Mouse (Mus musculus): Measurements from ENCODE around the gene Gm49396. TPM values are rescaled to one million over a fixed set of nuclear protein-coding genes. Genes with fewer than 3 reads are reported as not detected.

The Gm49396 gene
- polyA plus RNA-seq, 1 experiment, result 1.0 TPM

- no peak for TF ChIP-seq TCF3 (IDR thresholded peaks at IDR 0.05; ENCODE audit: insufficient read length, low read depth)
- no peak for TF ChIP-seq SRF (IDR thresholded peaks at IDR 0.05; ENCODE audit: control insufficient read depth, insufficient read length, low read depth)
- no peak for TF ChIP-seq TCF12 (IDR thresholded peaks at IDR 0.05; ENCODE audit: insufficient read depth, poor library complexity, severe bottlenecking)
- TF ChIP-seq E2F4 (IDR thresholded peaks at IDR 0.05; ENCODE audit: insufficient read depth), result no peak
Observed at GRCm38 (mm10) chr7:30572389-30572788, 9.2 kb downstream of the Gm49396 start.

GRCm38 (mm10) chr7:30572969-30573368, 9.8 kb downstream of the Gm49396 start:
- Histone ChIP-seq H3K27me3 (ENCODE audit: control insufficient read depth, insufficient read depth, insufficient read length) (no peaks in the 10 kb centered on the region), H3K4me3 (no peak overlapping the region), H3ac (ENCODE audit: control insufficient read depth, insufficient read length) (no peak overlapping the region), H3K4me2 (ENCODE audit: low read depth) (no peak overlapping the region), H3K79me2 (ENCODE audit: control insufficient read depth, insufficient read depth) (no peaks in the 10 kb centered on the region), H3K36me3 (ENCODE audit: control insufficient read depth, insufficient read depth) (peaks cover 32% of the 10 kb centered on the region)
- TF ChIP-seq TCF12 (IDR thresholded peaks at IDR 0.05; ENCODE audit: insufficient read depth, poor library complexity, severe bottlenecking) (peak; percentile 30), TCF3 (IDR thresholded peaks at IDR 0.05; ENCODE audit: insufficient read length, low read depth) (peak; percentile 36), CEBPB (IDR thresholded peaks at IDR 0.05; ENCODE audit: insufficient read depth, poor library complexity, severe bottlenecking) (no peak), USF1 (IDR thresholded peaks at IDR 0.05; ENCODE audit: low read depth) (no peak), MYOG (IDR thresholded peaks at IDR 0.05; ENCODE audit: control insufficient read depth in 1 of 3, insufficient read depth in 1 of 3, insufficient read length in 2 of 3, low read depth in 2 of 3) (peak; percentile 14 to 93 (median 61)), MYOD1 (IDR thresholded peaks at IDR 0.05; ENCODE audit: control insufficient read depth in 1 of 3, insufficient read length in 2 of 3, low read depth in 2 of 3) (peak; percentile 68 to 93 (median 87)), POLR2A (IDR thresholded peaks at IDR 0.05; ENCODE audit: insufficient read length, low read depth) (no peak)

More at GRCm38 (mm10) chr7:30572389-30572788, 9.2 kb downstream of the Gm49396 start:
- Histone ChIP-seq H3K79me2 (ENCODE audit: control insufficient read depth, insufficient read depth) (no peaks in the 10 kb centered on the region), H3ac (ENCODE audit: control insufficient read depth, insufficient read length) (no peak overlapping the region), H3K36me3 (ENCODE audit: control insufficient read depth, insufficient read depth) (peaks cover 30% of the 10 kb centered on the region), H3K4me3 (no peak overlapping the region), H3K4me2 (ENCODE audit: low read depth) (no peak overlapping the region), H3K27me3 (ENCODE audit: control insufficient read depth, insufficient read depth, insufficient read length) (no peaks in the 10 kb centered on the region)

GRCm38 (mm10) chr7:30579950-30580349, 16.8 kb downstream of the Gm49396 start:
- Histone ChIP-seq H3K79me2 (ENCODE audit: control insufficient read depth, insufficient read depth) (no peaks in the 10 kb centered on the region), H3K36me3 (ENCODE audit: control insufficient read depth, insufficient read depth) (peaks cover 45% of the 10 kb centered on the region), H3K27me3 (ENCODE audit: control insufficient read depth, insufficient read depth, insufficient read length) (no peaks in the 10 kb centered on the region), H3K4me2 (ENCODE audit: low read depth) (no peak overlapping the region), H3K4me3 (no peak overlapping the region), H3ac (ENCODE audit: control insufficient read depth, insufficient read length) (no peak overlapping the region)
- TF ChIP-seq REST (IDR thresholded peaks at IDR 0.05; ENCODE audit: insufficient read depth, insufficient read length), result no peak
- TF ChIP-seq USF1 (IDR thresholded peaks at IDR 0.05; ENCODE audit: low read depth), result no peak
- no peak for TF ChIP-seq SRF (IDR thresholded peaks at IDR 0.05; ENCODE audit: control insufficient read depth, insufficient read length, low read depth)
- no peak for TF ChIP-seq CEBPB (IDR thresholded peaks at IDR 0.05; ENCODE audit: insufficient read depth, poor library complexity, severe bottlenecking)
- no peak for TF ChIP-seq E2F4 (IDR thresholded peaks at IDR 0.05; ENCODE audit: insufficient read depth)
- no peak for TF ChIP-seq POLR2AphosphoS2 (IDR thresholded peaks at IDR 0.05; ENCODE audit: insufficient read length, low read depth)
- no peak for TF ChIP-seq MYOD1 (IDR thresholded peaks at IDR 0.05; ENCODE audit: control insufficient read depth in 1 of 3, insufficient read length in 2 of 3, low read depth in 2 of 3)
- no peak for TF ChIP-seq TCF3 (IDR thresholded peaks at IDR 0.05; ENCODE audit: insufficient read length, low read depth)
- TF ChIP-seq MYOG (IDR thresholded peaks at IDR 0.05; ENCODE audit: control insufficient read depth in 1 of 3, insufficient read depth in 1 of 3, insufficient read length in 2 of 3, low read depth in 2 of 3), result no peak
- TF ChIP-seq POLR2A (IDR thresholded peaks at IDR 0.05; ENCODE audit: insufficient read length, low read depth), result no peak
- TF ChIP-seq TCF12 (IDR thresholded peaks at IDR 0.05; ENCODE audit: insufficient read depth, poor library complexity, severe bottlenecking), result no peak
- TF ChIP-seq MAX (IDR thresholded peaks at IDR 0.05; ENCODE audit: low read depth), result no peak

GRCm38 (mm10) chr7:30581547-30581946, 18.4 kb downstream of the Gm49396 start:
- TF ChIP-seq TCF12 (IDR thresholded peaks at IDR 0.05; ENCODE audit: insufficient read depth, poor library complexity, severe bottlenecking) (no peak), TCF3 (IDR thresholded peaks at IDR 0.05; ENCODE audit: insufficient read length, low read depth) (no peak), SRF (IDR thresholded peaks at IDR 0.05; ENCODE audit: control insufficient read depth, insufficient read length, low read depth) (no peak), MYOD1 (IDR thresholded peaks at IDR 0.05; ENCODE audit: control insufficient read depth in 1 of 3, insufficient read length in 2 of 3, low read depth in 2 of 3) (no peak), MYOG (IDR thresholded peaks at IDR 0.05; ENCODE audit: control insufficient read depth in 1 of 3, insufficient read depth in 1 of 3, insufficient read length in 2 of 3, low read depth in 2 of 3) (no peak), POLR2A (IDR thresholded peaks at IDR 0.05; ENCODE audit: insufficient read length, low read depth) (no peak), USF1 (IDR thresholded peaks at IDR 0.05; ENCODE audit: low read depth) (no peak), POLR2AphosphoS2 (IDR thresholded peaks at IDR 0.05; ENCODE audit: insufficient read length, low read depth) (no peak), REST (IDR thresholded peaks at IDR 0.05; ENCODE audit: insufficient read depth, insufficient read length) (no peak), MAX (IDR thresholded peaks at IDR 0.05; ENCODE audit: low read depth) (no peak), CEBPB (IDR thresholded peaks at IDR 0.05; ENCODE audit: insufficient read depth, poor library complexity, severe bottlenecking) (no peak), E2F4 (IDR thresholded peaks at IDR 0.05; ENCODE audit: insufficient read depth) (no peak)
- no peak overlapping the region for H3K4me3 ChIP-seq
- peaks cover 9% of the 10 kb centered on the region for H3K79me2 ChIP-seq (ENCODE audit: control insufficient read depth, insufficient read depth)
- no peak overlapping the region for H3ac ChIP-seq (ENCODE audit: control insufficient read depth, insufficient read length)
- H3K4me2 ChIP-seq (ENCODE audit: low read depth), result no peak overlapping the region
- H3K27me3 ChIP-seq (ENCODE audit: control insufficient read depth, insufficient read depth, insufficient read length), result no peaks in the 10 kb centered on the region
- peaks cover 41% of the 10 kb centered on the region for H3K36me3 ChIP-seq (ENCODE audit: control insufficient read depth, insufficient read depth)

- no peak for TF ChIP-seq MYOG (IDR thresholded peaks at IDR 0.05; ENCODE audit: control insufficient read depth in 1 of 3, insufficient read depth in 1 of 3, insufficient read length in 2 of 3, low read depth in 2 of 3)
- TF ChIP-seq MYOD1 (IDR thresholded peaks at IDR 0.05; ENCODE audit: control insufficient read depth in 1 of 3, insufficient read length in 2 of 3, low read depth in 2 of 3), result no peak
- TF ChIP-seq TCF3 (IDR thresholded peaks at IDR 0.05; ENCODE audit: insufficient read length, low read depth), result no peak
- H3K36me3 ChIP-seq (ENCODE audit: control insufficient read depth, insufficient read depth), result peaks cover 20% of the 10 kb centered on the region
Observed at GRCm38 (mm10) chr7:30584339-30584738, 21.2 kb downstream of the Gm49396 start.

More at GRCm38 (mm10) chr7:30584339-30584738, 21.2 kb downstream of the Gm49396 start:
- Histone ChIP-seq H3ac (ENCODE audit: control insufficient read depth, insufficient read length) (no peak overlapping the region), H3K4me3 (no peak overlapping the region), H3K4me2 (ENCODE audit: low read depth) (no peak overlapping the region), H3K27me3 (ENCODE audit: control insufficient read depth, insufficient read depth, insufficient read length) (no peaks in the 10 kb centered on the region), H3K79me2 (ENCODE audit: control insufficient read depth, insufficient read depth) (peaks cover 26% of the 10 kb centered on the region)
